Mouse (Mus musculus) ES-E14 (cell line): ENCODE measurements at regions not wholly inside any gene's neighbourhood (a gene's known extent, or its start where the extent isn't known, plus 50 kb on each side); places are given as distances from the start of the nearest gene placed in this dataset.

Source experiments
- CHD2 ChIP-seq: IDR thresholded peaks from 2 replicates; pipeline ENCODE4 v1.6.1; 2014; ENCODE audit warnings: mild to moderate bottlenecking, low read depth, low read length, inconsistent platforms
- ZC3H11A ChIP-seq: IDR thresholded peaks from 2 replicates; pipeline ENCODE4 v1.6.1; 2012; ENCODE audit warnings: low read depth, mild to moderate bottlenecking, inconsistent platforms, low read length, borderline replicate concordance
- ZNF384 ChIP-seq: IDR thresholded peaks from 2 replicates; pipeline ENCODE4 v1.6.1; 2012; ENCODE audit warnings: low read depth, low read length, inconsistent platforms

DNA sequence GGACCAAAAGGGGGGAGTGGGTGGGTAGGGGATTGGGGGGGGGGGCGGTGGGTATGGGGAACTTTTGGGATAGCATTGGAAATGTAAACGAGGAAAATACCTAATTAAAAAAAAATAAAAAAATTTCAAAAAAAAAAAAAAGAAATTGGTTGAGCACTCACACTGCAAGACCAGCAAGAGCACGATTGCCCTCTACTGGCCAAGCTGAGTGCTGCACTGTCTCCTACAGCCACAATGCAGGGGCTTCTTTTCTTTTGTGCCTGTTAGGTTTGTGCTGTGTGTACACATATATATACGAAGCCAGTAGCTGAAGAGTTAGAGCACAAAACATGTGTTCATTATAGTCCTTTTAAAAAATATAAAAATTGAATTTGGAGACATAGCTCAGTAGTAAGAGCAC is 55.6 kb downstream of the Mup20 start:
- TF ChIP-seq ZC3H11A (peak; percentile 61; the same call in 1 of the 2 replicates), CHD2 (no peak), ZNF384 (peak; percentile 94)
